Mouse (Mus musculus): Measurements from ENCODE around the gene Plgrkt. TPM values are rescaled to one million over a fixed set of nuclear protein-coding genes. Genes with fewer than 3 reads are reported as not detected.

Gene Plgrkt
- polyA plus RNA-seq, 1 experiment: 65.1 TPM

DNA sequence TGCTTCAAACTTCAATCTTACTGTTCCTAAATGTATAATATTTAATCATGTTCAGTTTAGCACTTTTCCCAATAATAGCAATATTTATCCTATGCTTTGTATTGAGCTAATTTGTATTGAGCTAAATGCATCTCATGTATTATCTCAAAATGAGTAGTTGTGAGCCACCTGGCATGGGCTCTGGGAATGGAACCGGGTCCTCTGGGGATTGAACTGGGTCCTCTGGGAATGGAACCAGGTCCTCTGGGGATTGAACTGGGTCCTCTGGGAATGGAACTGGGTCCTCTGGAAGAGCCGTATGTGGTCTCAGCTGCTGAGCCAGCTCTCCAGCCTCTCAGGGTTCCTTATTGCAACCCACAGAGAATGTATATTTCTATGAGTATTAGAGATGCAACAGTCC, 65.1 kb downstream of the Plgrkt start:
- Histone ChIP-seq H3K4me1 (ENCODE audit: control insufficient read depth, insufficient read depth, low read length) (no peaks in the 10 kb centered on the region), H3K27ac (ENCODE audit: insufficient read depth, low read length) (no peak overlapping the region), H3K4me3 (ENCODE audit: insufficient read depth, low read length) (no peak overlapping the region)
- no peak for TF ChIP-seq POLR2A (IDR thresholded peaks at IDR 0.05; ENCODE audit: low read depth, low read length)
- TF ChIP-seq CTCF (IDR thresholded peaks at IDR 0.05; ENCODE audit: borderline replicate concordance, insufficient read depth, low read length): no peak

DNA sequence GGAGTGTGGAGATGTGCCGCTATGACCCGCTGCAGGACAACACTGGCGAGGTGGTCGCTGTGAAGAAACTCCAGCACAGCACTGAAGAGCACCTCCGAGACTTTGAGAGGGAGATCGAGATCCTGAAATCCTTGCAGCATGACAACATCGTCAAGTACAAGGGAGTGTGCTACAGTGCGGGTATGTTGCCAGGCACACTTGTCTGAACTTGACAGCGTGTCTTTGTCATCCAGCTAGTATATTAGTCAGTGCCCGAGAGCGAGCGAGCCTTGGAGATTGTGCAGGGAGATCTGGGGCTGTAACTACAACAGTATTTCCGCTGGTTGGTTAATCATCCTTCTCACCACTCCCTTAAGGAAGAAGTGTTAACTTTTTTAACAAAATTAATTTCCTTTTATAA, 66.3 kb downstream of the Plgrkt start:
- Histone ChIP-seq H3K4me1 (ENCODE audit: control insufficient read depth, insufficient read depth, low read length) (no peaks in the 10 kb centered on the region), H3K4me3 (ENCODE audit: insufficient read depth, low read length) (no peak overlapping the region), H3K27ac (ENCODE audit: insufficient read depth, low read length) (no peak overlapping the region)
- TF ChIP-seq CTCF (IDR thresholded peaks at IDR 0.05; ENCODE audit: borderline replicate concordance, insufficient read depth, low read length) (no peak), POLR2A (IDR thresholded peaks at IDR 0.05; ENCODE audit: low read depth, low read length) (no peak)

Other genes starting within 250 kb of the Plgrkt start
- 31.2 and 37.4 TPM in 2 replicates for gene Jak2, start 115.6 kb downstream of the Plgrkt start, polyA plus RNA-seq (2011; ENCODE audit: insufficient read length, low read depth, missing spikeins)
- 4.3 and 5.3 TPM in 2 replicates for gene Insl6, start 42.0 kb downstream of the Plgrkt start, polyA plus RNA-seq (2011; ENCODE audit: insufficient read length, low read depth, missing spikeins)
- gene Rln1, start 32.7 kb downstream of the Plgrkt start, polyA plus RNA-seq (2011; ENCODE audit: insufficient read length, low read depth, missing spikeins): 0.68 TPM in 1 of 2 replicates, not detected in the other
- 1.1 and 1.2 TPM in 2 replicates for gene Cd274, start 65 bp upstream of the Plgrkt start, polyA plus RNA-seq (2011; ENCODE audit: insufficient read length, low read depth, missing spikeins)
- not detected in 2 replicates for gene Pdcd1lg2, start 43.5 kb upstream of the Plgrkt start, polyA plus RNA-seq (2011; ENCODE audit: insufficient read length, low read depth, missing spikeins)
- gene Ric1, start 154.9 kb upstream of the Plgrkt start, polyA plus RNA-seq (2011; ENCODE audit: insufficient read length, low read depth, missing spikeins): 31.0 and 39.2 TPM in 2 replicates